In the genomic region with DNA sequence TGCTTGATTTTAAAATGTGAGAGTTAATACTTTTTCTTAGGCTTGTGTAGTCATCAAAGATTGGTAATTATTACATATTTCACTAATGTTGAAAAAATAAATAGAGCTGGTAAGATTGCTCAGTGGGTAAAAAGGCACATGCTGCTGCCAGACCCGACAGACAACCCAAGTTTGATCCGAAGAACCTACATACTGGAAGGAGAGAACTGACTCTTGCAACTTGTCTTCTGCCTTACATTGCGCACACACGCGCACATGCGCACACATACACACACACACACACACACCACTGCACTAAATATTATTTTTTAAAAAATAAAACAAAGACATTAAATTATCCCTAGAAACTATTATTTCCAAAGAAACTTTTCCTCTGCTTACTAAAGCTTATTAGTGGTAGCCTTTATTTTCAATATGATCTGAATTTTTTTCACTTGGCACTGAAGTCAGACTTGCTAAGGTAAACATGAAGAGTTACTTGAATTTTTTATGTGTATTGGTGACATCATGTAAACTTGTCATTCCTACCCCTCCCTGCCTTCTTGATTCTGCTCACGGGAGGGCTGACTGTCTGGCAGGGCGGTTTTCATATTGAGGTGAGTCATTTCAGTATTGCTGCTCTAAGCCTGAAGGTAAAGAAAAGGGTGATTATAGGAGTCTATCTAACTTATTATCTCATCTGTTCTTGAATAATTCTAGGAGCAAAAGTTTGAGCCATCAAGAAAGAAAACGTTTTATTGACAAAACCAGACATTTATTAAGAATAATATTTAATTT, we compare ENCODE assay signal across 8 mouse cellular contexts. TPM values are rescaled to one million over a fixed set of nuclear protein-coding genes. Genes with fewer than 3 reads are reported as not detected.
DNase-seq lines count a peak whose midpoint lies in the region; ATAC-seq and TF ChIP-seq lines count a peak whose summit lies in the region.

No protein-coding gene starts in this region.

- no peak overlapping the region for H3K9ac ChIP-seq in intestine, embryonic 15.5 days
- no peak overlapping the region for H3K9ac ChIP-seq in neural tube, embryonic 14.5 days (replicated peaks; ENCODE audit: low read depth, low read length)

- 58% methylated on average over 9 of the region's 9 CpGs for WGBS in intestine, embryonic 15.5 days
- 74% methylated on average over 9 of the region's 9 CpGs for WGBS in neural tube, embryonic 14.5 days

- H3K4me1 ChIP-seq in intestine, embryonic 15.5 days (replicated peaks): no peaks in the 10 kb centered on the region
- peaks cover 6% of the 10 kb centered on the region for H3K4me1 ChIP-seq in neural tube, embryonic 14.5 days (ENCODE audit: control insufficient read depth, insufficient read depth, low read length)

- no peaks in the 10 kb centered on the region for H3K9me3 ChIP-seq in intestine, embryonic 15.5 days
- H3K9me3 ChIP-seq in neural tube, embryonic 14.5 days (ENCODE audit: control insufficient read depth, low read length): no peaks in the 10 kb centered on the region

- no peak overlapping the region for H3K27ac ChIP-seq in layer of hippocampus, adult 2 months
- H3K27ac ChIP-seq in intestine, embryonic 15.5 days: no peak overlapping the region
- H3K27ac ChIP-seq in neural tube, embryonic 14.5 days (ENCODE audit: low read depth, low read length): no peak overlapping the region

- TF ChIP-seq CTCF in layer of hippocampus, adult 2 months (conservative IDR thresholded peaks at IDR 0.05): no peak

- H3K36me3 ChIP-seq in intestine, embryonic 15.5 days: no peaks in the 10 kb centered on the region
- H3K36me3 ChIP-seq in neural tube, embryonic 14.5 days (ENCODE audit: control insufficient read depth, insufficient read depth, low read length): no peaks in the 10 kb centered on the region

- DNase-seq in layer of hippocampus, adult 2 months (ENCODE audit: low spot score in 2 of 2): no peak
- no peak for DNase-seq in layer of hippocampus, adult 11-12 months (ENCODE audit: low spot score)
- DNase-seq in c-Kit-positive CD71-positive TER-119-negative erythroid progenitor cells, embryonic 14.5 days (ENCODE audit: low read depth): peak; percentile 43
- no peak for DNase-seq in spleen, postnatal 14 days (ENCODE audit: low spot score in 2 of 2)
- DNase-seq in gastrocnemius, postnatal 4 days (ENCODE audit: low spot score in 2 of 2): no peak

- H3K4me2 ChIP-seq in intestine, embryonic 15.5 days (replicated peaks): peak overlapping the region; percentile 65
- H3K4me2 ChIP-seq in neural tube, embryonic 14.5 days (ENCODE audit: low read depth, low read length): peak overlapping the region; percentile 66

- ATAC-seq in intestine, embryonic 15.5 days: no peak
- ATAC-seq in neural tube, embryonic 14.5 days (ENCODE audit: low read depth): no peak
- no peak for ATAC-seq in monocyte, adult 5-6 weeks (replicated peaks; ENCODE audit: insufficient number of reproducible peaks, low FRiP score, low TSS enrichment, poor library complexity, severe bottlenecking)

- no peaks in the 10 kb centered on the region for H3K27me3 ChIP-seq in intestine, embryonic 15.5 days (replicated peaks)
- no peaks in the 10 kb centered on the region; the same call in 1 of the 2 replicates for H3K27me3 ChIP-seq in neural tube, embryonic 14.5 days (ENCODE audit: control insufficient read depth, insufficient read depth, low read length)

- H3K4me3 ChIP-seq in layer of hippocampus, adult 2 months: peak overlapping the region; percentile 98
- H3K4me3 ChIP-seq in intestine, embryonic 15.5 days (replicated peaks): no peak overlapping the region
- peak overlapping the region; percentile 98 for H3K4me3 ChIP-seq in neural tube, embryonic 14.5 days (ENCODE audit: low read depth, low read length)

RNA-seq across cellular contexts. Expression of a gene that starts 1.6 kb away (rescaled TPM):
- 10 to 100 TPM; 41.0 to 48.2 TPM for total RNA-seq in layer of hippocampus, adult 2 months (2021)
- polyA plus RNA-seq in intestine, embryonic 15.5 days (2015; fragmentation: Nextera tagmentation; extraction: Ambion mirVana): 14.6 and 15.3 TPM in 2 replicates
- polyA plus RNA-seq in neural tube, embryonic 14.5 days (2014; fragmentation: Nextera tagmentation; extraction: Ambion mirVana): 49.1 and 49.8 TPM in 2 replicates
- 37.4 to 67.8 TPM (median 44.9 TPM) in 3 replicates for total RNA-seq in monocyte, adult 5-6 weeks (2017)
- 10 to 100 TPM; 32.7 to 35.2 TPM for total RNA-seq in gastrocnemius, postnatal 4 days (2021)

RNA-seq across cellular contexts. Expression of a gene that starts 37.9 kb away (rescaled TPM):
- 10 to 100 TPM; 59.2 to 59.3 TPM for total RNA-seq in layer of hippocampus, adult 2 months (2021)
- polyA plus RNA-seq in intestine, embryonic 15.5 days (2015; fragmentation: Nextera tagmentation; extraction: Ambion mirVana): 14.1 and 14.3 TPM in 2 replicates
- 29.1 and 34.0 TPM in 2 replicates for polyA plus RNA-seq in neural tube, embryonic 14.5 days (2014; fragmentation: Nextera tagmentation; extraction: Ambion mirVana)
- 12.4 to 41.8 TPM (median 31.2 TPM) in 3 replicates for total RNA-seq in monocyte, adult 5-6 weeks (2017)
- total RNA-seq in gastrocnemius, postnatal 4 days (2021): 10 to 100 TPM; 46.6 to 50.3 TPM

RNA-seq across cellular contexts. Expression of a gene that starts 38.2 kb away (rescaled TPM):
- 100 to 1,000 TPM; 110 TPM for total RNA-seq in layer of hippocampus, adult 2 months (2021)
- polyA plus RNA-seq in intestine, embryonic 15.5 days (2015; fragmentation: Nextera tagmentation; extraction: Ambion mirVana): 72.6 and 97.7 TPM in 2 replicates
- 136 and 147 TPM in 2 replicates for polyA plus RNA-seq in neural tube, embryonic 14.5 days (2014; fragmentation: Nextera tagmentation; extraction: Ambion mirVana)
- 55.8 to 78.8 TPM (median 67.5 TPM) in 3 replicates for total RNA-seq in monocyte, adult 5-6 weeks (2017)
- 100 to 1,000 TPM; 148 to 164 TPM for total RNA-seq in gastrocnemius, postnatal 4 days (2021)
